Mouse (Mus musculus) right cerebral cortex, postnatal 10 days (tissue): Measurements from ENCODE around the gene Megf11.
"Not testable (repeated sequence)": the region's sequence is repeated elsewhere in the genome, so short reads cannot be mapped to it uniquely, and the experiment has no call there.

ENCODE experiments used
- DNase-seq, 2 experiments: peaks; one replicate each; pipeline ENCODE4 v3.0.0; 2021; ENCODE audit warnings: low spot score in 2 of 2

Megf11 gene

DNA sequence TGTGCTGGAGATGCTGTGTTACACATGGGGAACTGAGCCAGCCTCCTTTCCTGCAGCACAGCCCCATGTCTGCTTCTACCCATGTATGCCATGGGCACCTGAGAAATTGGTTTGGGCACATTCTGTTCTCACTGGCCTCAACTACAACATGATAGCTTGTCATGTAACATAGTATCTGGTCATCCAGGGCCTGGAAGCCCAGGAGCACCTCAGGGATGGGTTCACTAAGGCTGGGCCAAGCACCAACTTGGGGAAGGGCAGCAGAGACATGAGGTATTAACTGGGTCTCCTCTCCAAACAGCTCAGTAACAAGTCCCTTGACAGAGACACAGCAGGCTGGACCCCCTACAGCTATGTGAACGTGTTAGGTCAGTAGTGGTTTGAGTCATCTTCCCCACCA lies 311.6 kb downstream of the Megf11 start:
- no peak for DNase-seq

DNA sequence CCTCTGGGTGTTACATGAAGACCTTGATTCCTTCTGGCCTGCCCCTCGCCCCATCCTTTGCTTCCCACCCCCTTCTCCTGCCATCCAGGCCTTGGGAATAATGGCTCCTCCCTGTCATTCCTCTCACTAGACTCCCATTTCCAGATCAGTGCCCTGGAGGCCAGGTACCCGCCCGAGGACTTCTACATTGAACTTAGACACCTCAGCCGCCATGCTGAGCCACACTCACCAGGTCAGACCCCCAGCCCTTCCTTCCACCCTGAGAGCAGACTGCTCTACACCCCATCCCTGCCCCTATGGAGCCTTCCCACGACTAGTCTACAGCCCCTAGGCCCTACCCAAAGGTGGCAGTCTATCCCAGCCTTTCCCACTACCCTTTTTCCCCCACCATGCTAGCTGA lies 312.3 kb downstream of the Megf11 start:
- DNase-seq, result no peak

GRCm38 (mm10) chr9:64698586-64698985 lies 313.2 kb downstream of the Megf11 start:
- no peak for DNase-seq

DNA sequence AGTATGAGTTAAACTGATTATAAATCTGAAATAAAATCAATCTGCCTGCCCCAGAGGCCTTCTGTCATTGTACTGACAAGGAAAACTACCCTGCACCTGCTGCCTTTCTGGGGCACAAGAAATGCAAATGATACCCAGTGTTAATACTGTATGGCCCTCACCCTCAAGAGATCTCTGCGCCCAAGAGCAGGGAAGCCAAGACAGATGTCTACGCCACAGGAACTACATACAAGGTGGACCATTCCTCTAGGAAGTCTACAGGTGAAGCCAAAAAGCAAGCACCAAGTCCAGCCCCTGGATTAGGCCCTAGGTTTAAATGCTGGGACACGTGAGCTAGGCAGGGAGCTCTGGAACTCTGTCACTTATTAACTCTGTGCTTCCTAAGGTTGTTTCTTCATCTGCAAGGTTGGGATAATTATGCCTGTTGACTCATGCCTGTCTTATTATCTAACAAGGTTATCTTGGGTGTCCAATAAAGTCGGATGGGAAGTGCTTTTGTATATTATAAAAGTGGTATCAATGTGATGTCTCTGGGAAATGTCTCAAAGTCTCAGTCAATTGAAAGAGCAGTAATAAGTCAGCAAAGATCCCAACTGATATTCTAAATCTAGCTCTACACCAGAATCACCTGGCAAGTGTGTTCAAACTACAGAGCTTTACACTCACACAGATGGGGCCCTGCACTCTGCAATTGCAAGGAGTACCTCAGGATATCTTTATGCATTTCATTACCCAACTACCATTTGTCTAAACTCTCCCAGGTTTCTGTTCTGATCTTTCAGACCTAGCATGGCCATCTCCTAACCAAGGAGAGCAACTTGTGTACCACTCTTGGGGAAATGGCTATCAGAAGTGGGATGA lies 315.3 kb downstream of the Megf11 start:
- DNase-seq, result no peak

GRCm38 (mm10) chr9:64701651-64702050 lies 316.2 kb downstream of the Megf11 start:
- DNase-seq, result peak; percentile 44 to 50

GRCm38 (mm10) chr9:64702391-64702790 lies 317.0 kb downstream of the Megf11 start:
- DNase-seq, result no peak

DNA sequence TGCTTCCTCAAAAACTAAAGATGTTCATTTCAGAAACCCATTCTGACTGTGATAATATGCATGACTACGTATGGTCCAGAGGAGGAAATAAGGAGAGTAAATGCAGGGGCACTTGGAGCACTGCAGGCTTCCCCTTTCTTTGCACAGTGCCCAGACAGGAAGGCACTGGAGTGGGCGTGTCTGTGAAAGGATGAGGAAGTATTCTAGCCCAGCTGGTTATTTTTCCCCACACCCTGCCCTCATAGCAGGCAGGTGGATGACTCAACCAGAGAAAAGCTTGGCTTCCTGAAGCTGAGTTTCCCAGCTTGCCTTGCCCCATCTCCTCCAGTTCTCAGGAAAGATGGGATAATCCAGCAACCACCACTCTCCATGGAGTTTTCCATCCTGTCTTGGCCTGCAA lies 317.5 kb downstream of the Megf11 start:
- peak; percentile 52 to 57 for DNase-seq

DNA sequence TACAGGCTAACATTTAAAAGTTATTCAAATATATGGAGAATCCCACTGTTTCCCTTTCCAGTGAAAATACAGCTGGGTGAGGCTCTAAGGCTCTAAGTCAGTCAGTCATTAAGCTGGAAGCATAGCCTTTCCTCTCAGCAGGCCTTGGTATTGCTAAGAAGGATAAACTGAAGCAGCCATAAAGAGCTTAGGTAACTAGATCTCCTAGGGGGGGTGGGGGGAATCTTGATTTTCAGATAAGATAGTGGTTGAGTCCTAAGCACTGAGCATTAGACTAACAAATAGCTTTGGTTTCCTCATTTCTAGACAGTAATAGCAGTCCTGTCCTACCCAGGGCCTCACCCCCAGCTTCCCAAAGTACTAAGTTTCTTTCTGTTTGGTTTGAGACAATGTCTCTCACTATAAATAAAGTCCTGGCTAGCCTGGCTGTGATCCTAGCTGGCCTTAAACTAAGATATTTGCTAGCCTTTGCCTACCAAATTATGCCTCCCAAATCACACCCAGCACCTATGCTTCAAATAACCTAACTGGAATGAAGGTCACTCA lies 318.1 kb downstream of the Megf11 start:
- DNase-seq, result no peak

- no peak for DNase-seq
These were observed 318.8 kb downstream of the Megf11 start for GRCm38 (mm10) chr9:64704073-64704840.

GRCm38 (mm10) chr9:64710291-64710690 lies 324.9 kb downstream of the Megf11 start:
- not testable (repeated sequence) for DNase-seq

DNA sequence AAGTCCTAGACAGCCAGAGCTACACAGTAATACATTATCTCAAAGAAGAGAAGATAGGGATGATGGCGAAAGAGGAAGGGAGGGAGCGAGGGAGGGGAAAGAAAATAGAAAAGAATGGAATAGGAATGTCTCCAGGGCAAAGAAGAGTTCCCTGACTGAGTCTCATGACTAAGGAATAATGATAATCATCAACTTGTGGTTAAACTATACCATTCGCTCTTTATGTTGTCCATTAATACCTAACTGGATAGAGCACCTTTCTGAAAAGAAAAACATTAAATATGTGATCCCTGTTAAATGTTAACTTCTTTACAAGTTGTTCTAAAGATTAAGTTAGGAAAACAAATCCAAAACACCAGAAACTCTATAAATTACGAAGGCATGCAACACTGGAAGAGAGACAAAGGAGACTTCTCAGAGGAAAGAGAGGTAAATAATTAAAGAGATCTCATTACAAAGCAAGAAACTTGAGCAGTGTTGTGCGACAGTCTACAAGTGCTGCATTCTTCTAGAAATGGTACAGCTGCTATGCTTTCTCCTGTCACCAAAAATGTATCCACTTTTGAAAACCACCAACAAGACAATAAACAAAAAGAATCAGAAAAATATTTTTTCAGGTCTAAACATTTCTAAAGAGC lies 334.2 kb downstream of the Megf11 start:
- no peak for DNase-seq

DNA sequence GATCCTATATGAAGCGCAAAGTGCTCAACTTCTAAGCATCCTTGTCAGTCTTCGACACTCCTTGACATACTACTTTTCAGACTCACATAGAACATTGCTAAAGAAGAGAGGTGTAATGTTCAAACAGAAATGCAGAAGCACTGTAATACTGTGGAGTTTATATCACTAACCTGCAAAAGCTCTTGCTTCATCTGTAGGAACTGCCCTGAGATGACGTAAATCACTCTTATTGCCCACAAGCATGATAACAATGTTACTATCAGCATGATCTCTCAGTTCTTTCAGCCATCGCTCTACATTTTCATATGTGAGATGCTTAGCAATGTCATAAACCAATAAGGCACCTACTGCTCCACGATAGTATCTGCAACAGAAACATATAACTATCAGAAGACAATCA lies 341.0 kb downstream of the Megf11 start:
- DNase-seq, result no peak

GRCm38 (mm10) chr9:64731029-64731560 lies 345.7 kb downstream of the Megf11 start:
- no peak for DNase-seq

- no peak for DNase-seq
These were observed 348.7 kb downstream of the Megf11 start for GRCm38 (mm10) chr9:64734166-64734565.

GRCm38 (mm10) chr9:64734992-64735391 lies 349.6 kb downstream of the Megf11 start:
- not testable (repeated sequence) for DNase-seq

- DNase-seq, result peak in 1 of 2 experiments; percentile 28
These were observed 350.7 kb downstream of the Megf11 start for GRCm38 (mm10) chr9:64736076-64736638.

- peak; percentile 70 to 71 for DNase-seq
These were observed 351.4 kb downstream of the Megf11 start for GRCm38 (mm10) chr9:64736639-64737405.

DNA sequence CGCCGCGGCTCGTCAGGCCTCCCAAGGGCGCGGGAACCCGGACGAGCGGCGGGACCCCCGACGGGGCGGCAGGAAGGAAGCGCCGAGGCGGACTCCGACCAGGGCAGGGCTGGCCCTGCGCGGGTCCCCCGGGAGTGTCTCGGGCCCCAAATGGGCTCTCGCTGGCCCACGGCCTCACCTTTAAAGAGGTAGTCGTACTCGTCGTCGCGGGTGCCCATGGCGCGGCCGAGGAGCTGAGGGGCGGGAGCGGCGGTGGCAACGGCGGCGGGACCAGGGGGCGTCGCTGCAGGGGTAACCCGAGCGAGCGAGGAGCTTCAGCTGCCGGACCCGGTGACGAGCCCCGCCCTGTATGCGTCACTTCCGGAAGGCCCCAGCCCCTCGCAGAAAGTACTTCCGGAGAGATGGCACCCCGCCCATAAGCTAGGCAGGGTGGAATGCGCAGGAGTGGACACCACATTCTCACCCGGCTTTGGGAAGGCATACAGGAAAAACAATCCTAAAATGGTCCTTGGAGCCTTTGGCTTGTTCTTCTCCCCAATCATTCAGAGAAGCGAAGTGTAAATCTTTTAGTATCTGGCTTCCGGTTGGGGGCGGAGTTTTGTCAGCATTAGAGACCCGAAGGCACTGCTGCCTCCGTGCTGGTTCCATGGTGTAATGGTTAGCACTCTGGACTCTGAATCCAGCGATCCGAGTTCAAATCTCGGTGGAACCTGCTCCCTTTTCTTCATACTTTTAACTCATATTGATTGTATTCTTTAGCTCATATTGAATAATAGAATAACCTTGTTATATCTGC lies 352.2 kb downstream of the Megf11 start, which contains the start of gene Rab11a:
TSS of gene Rab11a (minus strand) at position 353 of the 796 bp plus-strand sequence.
- peak; percentile 97 to 98 for DNase-seq

DNA sequence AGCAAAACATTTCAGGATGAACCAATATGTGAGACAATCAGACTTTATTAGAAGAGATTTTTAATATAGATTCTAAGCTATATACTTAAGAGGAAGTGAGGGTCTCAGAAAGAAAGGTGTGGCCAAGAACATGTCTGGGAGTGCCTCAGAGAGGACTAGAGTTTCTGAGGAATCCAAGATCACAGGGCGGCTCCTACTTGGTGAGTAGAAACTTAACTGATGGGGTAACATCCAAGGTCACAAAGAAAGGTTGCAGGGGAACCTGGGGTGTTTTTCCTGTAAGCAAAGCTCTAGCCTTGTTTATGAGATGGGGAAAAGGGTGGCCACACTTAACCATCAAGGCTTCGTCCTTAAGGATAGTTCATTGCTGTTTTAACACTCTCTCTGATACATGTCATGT lies 353.6 kb downstream of the Megf11 start:
- no peak for DNase-seq

DNA sequence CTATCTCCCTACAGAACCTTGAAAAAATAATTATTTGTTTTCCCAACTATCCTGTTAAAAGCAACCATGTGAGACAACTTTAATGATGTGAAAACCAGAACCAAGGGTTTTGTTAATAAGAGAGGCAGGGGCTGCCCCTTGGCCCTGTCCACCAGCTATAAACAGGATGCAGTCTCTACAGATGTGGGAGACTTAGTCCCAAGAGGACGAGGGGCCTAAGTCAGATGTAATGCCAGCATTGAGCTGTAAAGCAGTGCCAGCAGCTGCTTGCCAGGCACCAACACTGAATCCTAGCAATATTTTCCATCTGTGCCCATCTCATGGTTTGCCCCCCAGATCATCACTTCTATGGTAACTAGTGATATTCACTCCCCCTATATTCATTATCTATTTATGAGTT lies 357.0 kb downstream of the Megf11 start:
- DNase-seq, result no peak
